Mouse (Mus musculus) gastrocnemius, postnatal 10 days (tissue): ENCODE measurements around the gene Card11. TPM values are rescaled to one million over a fixed set of nuclear protein-coding genes. Genes with fewer than 3 reads are reported as not detected.

Source experiments
- DNase-seq: peaks from one replicate; pipeline ENCODE4 v3.0.0; 2021; ENCODE audit warnings: mixed read lengths
- microRNA-seq, 2 experiments: library from miRNA; unstranded; fragments of <30 nt; microRNA quantifications; one replicate each; pipeline ENCODE4 v1.2.0; 2021
- total RNA-seq, 2 experiments: library from RNA; stranded (reverse); gene quantifications; 2 replicates each; pipeline ENCODE4 v1.2.3; 2021

Card11 gene
- total RNA-seq, 2 experiments from 2014 or later, result 0.25 to 0.26 TPM

GRCm38 (mm10) chr5:140852435-140852996 lies 147.9 kb downstream of the Card11 start:
- DNase-seq, result no peak

GRCm38 (mm10) chr5:140847300-140847729 lies 153.1 kb downstream of the Card11 start:
- peak; percentile 24 for DNase-seq

- DNase-seq, result no peak
These were observed 158.4 kb downstream of the Card11 start for GRCm38 (mm10) chr5:140841942-140842341.

- no peak for DNase-seq
These were observed 169.3 kb downstream of the Card11 start for GRCm38 (mm10) chr5:140831064-140831431.

- peak; percentile 93 for DNase-seq
These were observed 169.9 kb downstream of the Card11 start, which contains the start of gene Gna12 for GRCm38 (mm10) chr5:140830314-140831063. Gene Gna12 (minus strand): TSS chr5:140830431.

DNA sequence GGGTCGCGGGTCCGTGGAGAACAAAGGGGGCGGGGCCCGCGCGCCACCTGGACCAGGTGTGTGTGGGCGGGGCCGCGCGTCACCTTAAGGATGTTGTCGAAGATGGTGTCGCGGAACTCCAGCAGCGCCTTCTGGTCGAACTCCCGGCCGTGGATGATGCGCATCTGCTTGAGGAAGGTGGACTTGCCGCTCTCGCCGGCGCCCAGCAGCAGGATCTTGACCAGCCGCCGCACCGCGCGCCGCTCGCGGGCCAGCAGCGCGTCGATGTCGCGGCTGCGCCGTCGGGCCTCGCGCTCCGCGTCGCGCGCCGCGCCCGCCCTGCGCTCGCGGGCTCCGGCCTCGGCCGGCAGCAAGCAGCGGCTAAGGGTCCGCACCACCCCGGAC lies 170.5 kb downstream of the Card11 start:
- no peak for DNase-seq

DNA sequence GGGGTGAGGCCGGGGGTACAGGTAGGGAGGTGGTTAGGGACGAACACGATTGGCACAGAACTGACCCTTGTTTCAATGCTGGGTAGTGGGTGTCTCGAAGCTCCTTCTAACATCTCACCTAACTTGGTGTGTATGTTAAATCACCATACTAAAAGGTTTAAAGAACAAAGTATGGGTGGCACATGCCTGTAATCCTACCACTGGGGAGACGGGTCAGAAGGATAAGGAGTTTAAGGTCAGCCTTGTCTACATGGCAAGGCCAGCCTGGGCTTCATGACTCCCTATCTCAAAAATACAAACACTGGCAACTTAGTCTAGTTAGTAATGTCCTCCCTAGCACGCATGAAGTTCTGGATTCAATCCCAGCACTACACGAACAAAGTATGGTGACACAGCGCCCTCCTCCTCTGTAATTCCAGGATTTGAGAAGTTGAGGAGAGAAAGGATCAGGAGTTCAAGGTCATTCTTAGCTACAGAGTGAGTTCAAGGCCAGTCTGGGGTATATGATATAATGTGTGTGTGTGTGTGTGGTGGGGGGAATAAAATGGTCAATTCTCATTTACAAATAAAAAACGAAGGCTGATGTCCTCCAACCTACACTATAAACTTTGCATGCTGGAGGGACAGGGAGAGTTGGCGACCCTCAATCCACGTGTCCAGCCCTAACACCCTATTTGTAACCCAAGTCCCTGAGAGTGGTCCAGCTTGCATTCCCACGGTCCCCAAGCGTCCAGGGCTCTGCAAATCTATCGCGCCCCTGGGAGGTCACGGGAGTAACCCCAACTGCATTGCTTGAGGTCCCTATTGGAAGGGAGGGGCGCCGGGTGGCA lies 171.1 kb downstream of the Card11 start:
- no peak for DNase-seq

DNA sequence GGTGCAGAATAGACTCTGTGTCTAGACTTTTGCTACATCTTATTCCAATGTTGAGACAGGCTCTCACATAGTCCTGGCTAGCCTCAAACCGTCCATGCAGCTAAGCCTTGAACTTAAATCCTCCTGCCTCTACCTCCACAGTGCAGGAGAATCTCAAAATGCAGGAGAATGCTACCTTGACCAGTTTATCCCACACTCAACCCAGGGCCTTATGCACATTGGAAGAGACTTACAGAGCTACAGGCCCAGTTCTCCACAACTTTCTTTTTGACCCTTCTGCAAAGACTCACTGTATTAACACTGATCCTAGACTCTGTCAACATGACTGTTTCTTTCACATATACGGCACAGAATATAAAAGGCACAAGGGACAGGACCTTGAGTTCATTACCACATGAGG lies 172.0 kb downstream of the Card11 start:
- no peak for DNase-seq

GRCm38 (mm10) chr5:140827896-140828295 lies 172.5 kb downstream of the Card11 start:
- peak; percentile 24 for DNase-seq

DNA sequence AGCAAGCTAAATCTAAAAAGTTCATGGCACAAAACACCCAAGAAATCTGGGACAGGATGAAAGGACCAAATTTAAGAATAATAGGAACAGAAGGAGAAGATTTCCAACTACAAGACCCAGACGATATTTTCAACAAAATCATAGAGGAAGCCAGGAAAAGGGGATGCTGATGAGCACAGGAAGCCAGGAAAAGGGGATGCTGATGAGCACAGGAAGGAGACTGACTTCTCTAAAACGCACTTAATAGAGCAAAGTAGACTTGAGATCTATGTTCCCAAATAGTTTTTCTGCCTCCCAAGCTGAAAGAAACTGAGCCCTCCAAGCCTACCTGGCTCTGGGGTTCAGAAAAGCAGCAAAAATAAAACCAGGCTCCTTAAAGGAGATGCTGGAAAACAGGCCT lies 173.0 kb downstream of the Card11 start:
- DNase-seq, result no peak

DNA sequence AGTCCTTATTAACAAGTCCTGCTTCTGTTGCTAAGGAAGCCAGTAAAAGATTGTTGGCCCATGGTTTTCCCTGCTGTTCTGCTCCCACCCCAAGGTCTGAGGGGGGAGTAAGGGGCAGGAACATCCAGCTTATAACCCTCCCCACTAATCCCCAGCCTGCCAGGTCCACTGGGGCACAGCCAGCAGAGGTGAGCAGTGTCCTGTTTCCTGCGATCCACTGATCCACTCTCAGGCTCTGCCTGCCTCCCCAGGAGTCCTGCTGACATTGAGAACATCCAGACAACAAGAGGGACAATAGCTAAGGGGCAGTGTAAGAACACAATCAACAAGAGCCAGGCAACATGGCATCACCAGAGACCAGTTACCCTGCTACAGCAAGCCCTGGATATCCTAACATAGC lies 173.6 kb downstream of the Card11 start:
- DNase-seq, result no peak

DNA sequence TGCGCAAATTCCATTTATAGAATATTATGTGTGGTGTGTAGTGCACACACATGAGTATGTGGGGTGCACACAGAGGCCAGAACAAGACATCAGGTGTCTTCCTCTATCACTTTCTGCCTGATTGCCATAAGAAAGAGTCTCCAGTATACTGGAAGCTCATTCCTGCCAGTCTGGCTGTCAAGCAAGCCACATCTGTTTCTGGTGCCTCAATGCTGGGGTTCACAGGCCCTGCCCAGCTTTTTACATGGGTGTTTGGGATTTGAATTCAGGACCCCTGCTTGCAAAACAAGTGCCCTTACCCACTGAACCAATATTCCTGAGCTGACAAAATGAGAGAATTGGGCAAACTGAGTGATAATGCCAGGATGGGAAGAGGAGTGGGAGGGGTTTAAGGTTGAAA lies 174.3 kb downstream of the Card11 start:
- no peak for DNase-seq

DNA sequence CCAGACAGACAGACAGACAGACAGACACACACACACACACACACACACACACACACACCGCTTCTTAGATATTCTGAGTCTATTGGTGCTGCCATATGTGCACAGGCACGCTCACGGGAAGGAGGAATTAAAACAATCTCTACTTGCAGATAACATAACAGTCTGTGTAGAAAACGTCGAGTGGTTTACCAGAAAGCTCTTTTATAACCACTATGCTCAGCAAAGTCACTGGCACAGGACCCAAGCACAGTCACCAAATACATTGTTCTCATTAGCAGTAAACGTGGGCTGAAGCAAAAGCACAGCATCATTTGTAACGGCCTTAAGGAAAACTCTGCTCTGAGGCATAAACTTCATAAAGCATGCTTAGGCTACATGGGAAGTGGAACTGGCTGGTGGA lies 176.3 kb downstream of the Card11 start:
- DNase-seq, result no peak

DNA sequence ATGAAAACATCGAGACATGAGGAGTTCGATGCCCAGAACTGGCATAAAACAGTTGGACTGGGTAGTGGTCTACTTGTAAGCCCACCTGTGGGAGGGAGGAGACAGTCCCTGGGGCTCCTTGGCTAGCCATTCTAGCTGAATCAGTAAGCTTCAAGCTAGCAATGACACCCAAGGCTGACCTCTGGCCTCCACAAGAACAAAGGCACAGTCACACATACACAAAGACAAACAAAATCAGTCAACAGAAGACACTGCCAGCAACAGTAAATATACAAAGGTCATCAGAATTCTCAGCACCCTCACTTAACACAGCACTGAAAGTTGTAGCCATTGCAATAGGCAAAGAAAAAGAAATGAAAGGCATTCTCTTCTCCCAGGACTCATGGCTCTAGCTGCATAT lies 177.0 kb downstream of the Card11 start:
- no peak for DNase-seq

Small RNAs within 50 kb of the gene (microRNA-seq; reads per million reads assigned to microRNA genes)
- 0 reads per million in 2 experiments for gene Gm44385

Other genes with a start within 250 kb of the Card11 start
- gene Gna12, start 170.2 kb downstream of the Card11 start, total RNA-seq, result 10 to 100 TPM; 38.2 to 42.4 TPM
- gene Sdk1, start 240.9 kb upstream of the Card11 start, total RNA-seq, result 1 to 10 TPM; 5.1 to 5.8 TPM